Mouse (Mus musculus) mouse trophoblast stem cell (cell line): Measurements from ENCODE around the gene Irak4.

ENCODE experiments used
- in situ Hi-C, 2 experiments: fragments of 300-500 bp; cut with MseI, MboI; formaldehyde crosslinking; loops; 2 replicates in 1 of 2; 3 replicates in 1 of 2; pipeline ENCODE4 v1.15.1; 2025

Irak4 gene

GRCm38 (mm10) chr15:94620909-94621308 lies 77.5 kb downstream of the Irak4 start:
- in situ Hi-C loops, result no loop called here

GRCm38 (mm10) chr15:94628463-94628829 lies 85.0 kb downstream of the Irak4 start:
- in situ Hi-C loops, result no loop called here

DNA sequence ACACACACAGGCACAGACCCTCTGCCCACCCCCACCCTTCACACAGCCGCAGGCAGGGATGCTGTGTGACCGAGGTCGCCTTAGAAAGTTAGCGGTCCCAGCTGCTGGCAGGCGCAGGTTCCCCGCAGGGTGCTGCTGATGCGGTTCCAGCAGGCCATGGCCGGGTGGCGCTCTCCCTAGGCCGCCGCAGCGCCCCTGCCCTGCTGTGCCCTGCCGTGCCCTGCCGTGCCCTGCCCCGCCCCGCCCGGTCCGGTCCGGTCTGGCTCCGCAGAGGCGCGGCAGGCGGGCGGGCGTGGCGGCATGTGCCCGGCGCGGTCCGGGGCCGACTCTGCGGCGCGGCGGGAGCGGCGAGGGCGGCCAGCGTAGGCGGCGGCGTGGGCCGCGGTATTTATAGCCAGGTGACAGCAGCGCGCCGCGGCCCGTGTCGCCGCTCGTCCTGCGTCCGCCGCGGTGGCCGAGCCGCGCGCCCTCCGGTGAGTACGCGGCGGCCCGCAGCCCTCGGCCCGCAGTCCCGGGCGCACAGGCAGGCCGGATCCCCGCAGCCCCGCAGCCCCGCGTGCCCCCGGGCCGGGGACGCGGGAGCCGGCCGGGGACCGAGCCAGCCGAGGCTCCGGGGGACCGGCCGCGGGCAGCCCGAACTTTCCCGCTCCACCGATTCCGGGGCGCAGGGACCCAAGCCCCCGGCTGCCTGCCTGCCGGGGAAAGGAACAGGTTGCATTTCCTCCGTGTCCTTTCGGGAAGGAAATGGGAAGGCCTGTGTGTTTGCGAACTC lies 85.6 kb downstream of the Irak4 start, which contains the start of gene Tmem117:
Gene Tmem117 (plus strand): TSS at position 403 of the 772 bp plus-strand sequence.
- in situ Hi-C loops, result no loop called here

DNA sequence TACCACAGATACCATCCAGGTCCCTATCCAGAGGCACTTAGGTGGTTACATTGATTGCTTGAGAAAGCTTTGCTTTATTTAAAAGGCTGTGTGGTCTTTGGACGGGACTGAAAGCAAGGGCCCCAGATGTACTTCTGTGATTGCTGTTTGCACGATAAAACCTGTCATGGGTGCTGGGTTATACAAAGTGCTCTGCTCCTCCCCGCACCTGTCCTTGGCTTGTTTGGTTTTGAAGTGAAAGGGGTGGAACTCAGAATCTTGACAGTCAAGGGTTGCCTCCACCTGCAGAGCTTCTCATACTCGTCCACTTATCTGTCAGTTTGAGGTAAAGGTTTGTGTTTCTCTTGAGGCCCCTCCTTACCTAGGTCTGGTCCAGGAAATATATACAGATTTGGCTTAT lies 87.1 kb downstream of the Irak4 start:
- in situ Hi-C loops, result no loop called here
